Mouse (Mus musculus) layer of hippocampus, adult 18-20 months (tissue): ENCODE data around the gene Gm12185. TPM values are rescaled to one million over a fixed set of nuclear protein-coding genes. Genes with fewer than 3 reads are reported as not detected.
A peak's percentile ranks its signal among the peaks of the same experiment; 100 is the strongest.

ENCODE experiments used
- DNase-seq, 2 experiments: peaks; one replicate each; pipeline ENCODE4 v3.0.0; 2022; ENCODE audit warnings: low spot score in 2 of 2
- total RNA-seq, 2 experiments: library from RNA; stranded (reverse); gene quantifications; 2 replicates each; pipeline ENCODE4 v1.2.3; 2021

The Gm12185 gene
- total RNA-seq, 2 experiments from 2014 or later = 0.12 to 0.18 TPM

- peak in 1 of 2 experiments; percentile 85 for DNase-seq
Observed at GRCm38 (mm10) chr11:48859014-48859413, 133.0 kb downstream of the Gm12185 start.

Other genes starting within 250 kb of the Gm12185 start
- gene Rack1, start 191.9 kb downstream of the Gm12185 start, total RNA-seq = 100 to 1,000 TPM; 237 to 246 TPM
- gene Trim41, start 174.9 kb downstream of the Gm12185 start, total RNA-seq = 10 to 100 TPM; 58.1 to 62.3 TPM
- 1 to 10 TPM; 1.9 to 2.4 TPM for gene Trim7, start 166.1 kb downstream of the Gm12185 start, total RNA-seq
- 1 to 10 TPM in 1 of 2 experiments, under 1 TPM in 1; 0.38 to 1.1 TPM for gene Gm12184, start 165.6 kb downstream of the Gm12185 start, total RNA-seq
- gene Irgm1, start 120.5 kb downstream of the Gm12185 start, total RNA-seq = 1 to 10 TPM; 5.6 to 5.8 TPM
- under 1 TPM in 1 of 2 experiments, not detected in 1; 0.23 TPM for gene Gm5431, start 90.0 kb downstream of the Gm12185 start, total RNA-seq
- 1 to 10 TPM in 1 of 2 experiments, under 1 TPM in 1; 0.84 to 1.7 TPM for gene Psme2b, start 46.0 kb downstream of the Gm12185 start, total RNA-seq
- gene Olfr56, start 13.3 kb downstream of the Gm12185 start, total RNA-seq = not detected
- under 1 TPM; 0.96 to 0.99 TPM for gene 9930111J21Rik1, start 12.8 kb downstream of the Gm12185 start, total RNA-seq
- gene Tgtp1, start 1.9 kb upstream of the Gm12185 start, total RNA-seq = 1 to 10 TPM in 1 of 2 experiments, under 1 TPM in 1; 0.22 to 1.1 TPM
- gene 9930111J21Rik2, start 59.0 kb upstream of the Gm12185 start, total RNA-seq = 1 to 10 TPM; 1.1 to 1.4 TPM
- gene Tgtp2, start 72.0 kb upstream of the Gm12185 start, total RNA-seq = not detected
- under 1 TPM; 0.40 to 0.51 TPM for gene Ifi47, start 84.4 kb upstream of the Gm12185 start, total RNA-seq
- not detected for gene Olfr1396, start 122.6 kb upstream of the Gm12185 start, total RNA-seq
- not detected for gene Olfr1395, start 150.0 kb upstream of the Gm12185 start, total RNA-seq
- gene Olfr1394, start 162.2 kb upstream of the Gm12185 start, total RNA-seq = not detected
- not detected for gene Btnl9, start 194.9 kb upstream of the Gm12185 start, total RNA-seq
- 10 to 100 TPM; 48.6 to 49.6 TPM for gene Zfp62, start 211.1 kb upstream of the Gm12185 start, total RNA-seq